Mouse (Mus musculus) cerebellum, adult 2 months (tissue): ENCODE measurements around the gene Pcbp4.

ENCODE experiments used
- CTCF ChIP-seq: fragments of 200-500 bp; IDR thresholded peaks from 2 replicates; pipeline ENCODE4 v1.5.1; 2011; ENCODE audit warnings: low read depth, mild to moderate bottlenecking, control low read depth, low read length, moderate library complexity, borderline replicate concordance; ENCODE audit not compliant: insufficient read depth
- POLR2A ChIP-seq: fragments of 200-500 bp; IDR thresholded peaks from 2 replicates; pipeline ENCODE4 v1.6.1; 2011; ENCODE audit warnings: low read length, control low read depth, borderline replicate concordance; ENCODE audit not compliant: insufficient read depth

DNA sequence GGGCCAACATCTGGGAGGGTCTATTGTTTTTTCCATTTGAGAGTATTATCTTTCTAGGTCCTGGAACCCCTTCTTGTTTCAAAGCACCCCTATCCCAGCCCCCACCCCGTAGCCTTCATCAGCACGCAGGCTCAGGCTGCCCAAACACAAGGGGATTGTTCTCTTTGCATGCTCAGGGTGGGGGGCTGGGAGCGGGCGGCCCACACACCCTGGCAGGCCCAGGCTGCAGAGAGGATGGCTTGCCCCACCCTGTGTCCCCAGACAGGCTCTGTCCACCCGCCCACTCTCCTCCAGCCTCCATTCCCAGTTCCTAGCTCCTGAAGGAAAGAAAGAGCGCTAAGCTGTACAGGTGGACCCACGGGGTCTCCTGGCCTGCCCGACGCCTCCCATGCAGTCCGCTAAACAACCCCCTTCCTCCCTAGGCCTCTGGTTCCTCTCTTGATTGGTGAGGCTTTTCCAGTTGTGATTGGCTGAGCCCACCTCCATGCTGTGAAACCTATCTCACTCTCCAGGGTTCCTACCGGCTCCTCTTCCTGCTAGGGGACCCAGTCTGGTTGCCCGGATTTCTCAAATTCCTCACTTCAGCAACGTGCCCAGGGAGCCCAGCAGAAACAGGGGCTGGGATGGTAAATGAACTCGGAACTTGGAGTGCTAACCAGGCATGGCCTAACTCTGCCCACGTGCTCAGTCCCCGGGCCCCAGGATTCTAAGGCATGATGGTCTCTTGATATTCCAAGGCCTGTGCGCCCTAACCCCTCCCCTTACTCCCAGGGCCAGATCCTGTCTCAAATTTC lies 2.0 kb downstream of the Pcbp4 start:
- TF ChIP-seq CTCF (no peak), POLR2A (no peak)
